Mouse (Mus musculus): ENCODE measurements around the gene Batf3.
A peak's percentile ranks its signal among the peaks of the same experiment; 100 is the strongest.

Gene Batf3

DNA sequence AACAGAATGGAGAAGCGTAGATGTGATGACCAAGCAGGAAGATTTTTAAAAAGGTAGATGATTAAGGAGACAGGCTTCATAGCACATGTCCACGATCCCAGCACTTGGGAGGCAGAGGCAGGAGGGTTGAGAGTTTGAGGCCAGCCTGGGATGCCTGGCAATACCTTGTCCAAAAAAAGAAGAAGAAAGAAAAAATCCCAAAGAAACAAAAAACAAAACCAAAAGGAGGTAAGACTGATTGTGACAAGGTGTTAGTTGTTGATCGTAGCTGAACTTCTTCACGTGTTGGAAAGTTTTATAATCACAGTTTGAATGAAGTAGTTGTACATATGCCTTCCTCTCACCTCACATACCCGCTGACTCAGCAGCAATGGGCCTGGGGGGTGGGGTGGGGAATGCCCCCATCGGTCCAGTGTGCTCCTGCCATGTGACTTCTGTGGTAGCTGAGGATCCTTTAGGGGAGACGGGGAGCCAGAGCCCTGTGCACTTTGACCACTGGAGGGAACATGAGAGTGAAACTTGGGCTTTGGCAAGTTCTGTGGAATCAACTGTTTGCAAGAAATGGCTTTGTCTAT, 11.3 kb upstream of the Batf3 start:
- DNase-seq (ENCODE audit: low spot score in 2 of 2): no peak

DNA sequence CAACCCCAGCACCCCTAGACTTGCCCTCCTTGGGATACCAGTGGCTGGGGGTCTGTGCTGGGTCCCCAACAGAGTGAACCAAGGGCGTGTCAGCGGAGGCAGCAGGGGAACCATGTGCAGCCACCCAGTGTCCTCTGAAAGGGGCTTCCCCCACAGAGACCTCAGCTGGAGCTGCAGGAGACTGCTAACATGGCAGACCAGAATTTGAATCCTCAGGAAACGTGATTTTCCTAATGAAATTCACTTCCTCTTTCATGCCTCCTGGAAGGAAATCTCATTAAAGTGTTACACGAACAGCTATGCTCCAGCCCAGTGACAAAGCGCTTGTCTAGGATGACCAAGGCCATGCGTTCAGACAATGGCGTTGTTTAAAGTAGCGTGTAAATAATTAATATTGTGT, 10.7 kb upstream of the Batf3 start:
- DNase-seq (ENCODE audit: low spot score in 2 of 2): no peak

GRCm38 (mm10) chr1:191087955-191088354, 9.7 kb upstream of the Batf3 start:
- no peak for DNase-seq (ENCODE audit: low spot score in 2 of 2)

DNA sequence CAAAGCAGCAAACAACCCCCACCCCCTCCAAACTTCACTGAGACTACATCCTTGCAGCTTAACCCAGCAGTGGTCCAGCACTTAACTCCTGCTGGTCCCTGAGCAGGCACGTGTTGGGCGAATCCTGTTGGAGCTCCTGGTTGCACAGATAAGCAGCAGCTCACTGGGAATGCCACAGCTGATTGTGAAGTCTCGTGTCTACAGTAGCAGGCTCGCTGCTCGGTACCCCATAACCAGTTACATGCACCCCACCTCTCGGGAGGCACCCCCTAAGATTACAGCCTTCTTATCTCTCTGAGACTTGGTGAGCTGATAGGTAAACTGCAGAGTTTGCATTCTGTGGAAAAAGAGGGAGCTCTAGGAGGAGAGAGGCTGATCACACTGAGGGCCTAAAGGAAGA, 8.3 kb upstream of the Batf3 start:
- no peak for DNase-seq (ENCODE audit: low spot score in 2 of 2)

DNA sequence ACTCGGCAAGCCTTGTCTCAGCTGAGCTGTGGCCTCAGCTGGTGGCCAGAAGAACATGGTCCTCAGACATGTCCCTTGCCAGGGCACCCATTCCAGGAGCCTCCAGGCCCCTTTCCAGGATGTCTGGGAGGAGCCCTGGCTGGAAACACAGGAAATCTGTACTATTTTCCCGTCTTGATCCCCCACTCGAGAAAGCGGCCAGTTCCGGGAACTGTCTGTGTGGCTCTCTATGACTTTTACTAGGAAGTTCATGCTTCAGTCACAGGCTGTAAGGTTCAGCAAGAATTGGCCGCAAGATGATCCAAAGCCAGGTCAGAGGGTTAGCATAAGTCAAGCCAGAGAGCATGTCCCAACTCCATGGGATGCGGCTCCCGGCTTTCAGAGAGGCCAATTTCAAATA, 5.6 kb upstream of the Batf3 start:
- no peak for DNase-seq (ENCODE audit: low spot score in 2 of 2)

- DNase-seq (ENCODE audit: low spot score in 2 of 2): no peak
Measured at GRCm38 (mm10) chr1:191093578-191093977, 4.1 kb upstream of the Batf3 start.

DNA sequence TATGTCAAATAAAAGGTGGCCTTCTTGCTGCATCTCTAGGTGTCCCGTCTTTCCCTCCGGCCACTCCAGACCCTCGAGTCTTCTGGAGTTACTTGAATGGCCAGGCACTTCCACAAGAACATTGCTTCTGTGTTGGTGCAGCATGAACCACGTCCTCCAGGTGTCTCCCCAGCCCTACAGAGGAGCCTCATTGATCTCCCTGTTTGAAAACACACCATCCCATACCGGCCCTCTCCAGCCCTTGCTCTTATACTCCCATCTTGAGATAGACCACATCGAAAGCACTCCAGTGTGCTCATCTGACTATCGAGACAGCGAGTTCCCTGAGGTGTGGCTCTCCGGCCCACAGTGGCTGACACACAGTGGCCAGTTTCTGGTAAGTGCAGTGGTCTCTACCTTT, 2.6 kb upstream of the Batf3 start:
- DNase-seq (ENCODE audit: low spot score in 2 of 2): no peak

GRCm38 (mm10) chr1:191096871-191097681, 571 bp upstream of the Batf3 start:
- no peak for DNase-seq (ENCODE audit: low spot score in 2 of 2)

DNA sequence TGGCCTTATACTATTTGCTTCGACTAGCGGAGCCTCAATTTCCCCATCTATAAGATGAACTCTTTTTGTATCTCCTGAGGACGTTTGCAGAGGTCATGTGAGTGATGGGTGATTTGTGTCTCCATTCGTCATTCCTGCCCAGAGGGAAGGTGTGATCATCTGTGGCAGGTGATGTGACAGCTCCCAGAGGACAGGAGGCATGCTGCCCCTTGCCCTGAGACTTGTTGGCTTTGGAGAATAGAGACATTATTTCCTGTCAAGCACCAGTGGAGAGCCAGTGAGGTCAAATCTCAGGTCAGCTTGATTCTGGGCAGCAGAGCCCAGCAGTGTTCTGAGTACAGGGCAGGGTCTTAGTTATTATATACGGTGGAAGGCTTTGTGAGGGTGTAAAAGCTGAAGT, 1.5 kb downstream of the Batf3 start:
- no peak for DNase-seq (ENCODE audit: low spot score in 2 of 2)

GRCm38 (mm10) chr1:191099772-191100291, 2.2 kb downstream of the Batf3 start:
- no peak for DNase-seq (ENCODE audit: low spot score in 2 of 2)

- no peak for DNase-seq (ENCODE audit: low spot score in 2 of 2)
Measured at GRCm38 (mm10) chr1:191102730-191103370, 5.2 kb downstream of the Batf3 start.

DNA sequence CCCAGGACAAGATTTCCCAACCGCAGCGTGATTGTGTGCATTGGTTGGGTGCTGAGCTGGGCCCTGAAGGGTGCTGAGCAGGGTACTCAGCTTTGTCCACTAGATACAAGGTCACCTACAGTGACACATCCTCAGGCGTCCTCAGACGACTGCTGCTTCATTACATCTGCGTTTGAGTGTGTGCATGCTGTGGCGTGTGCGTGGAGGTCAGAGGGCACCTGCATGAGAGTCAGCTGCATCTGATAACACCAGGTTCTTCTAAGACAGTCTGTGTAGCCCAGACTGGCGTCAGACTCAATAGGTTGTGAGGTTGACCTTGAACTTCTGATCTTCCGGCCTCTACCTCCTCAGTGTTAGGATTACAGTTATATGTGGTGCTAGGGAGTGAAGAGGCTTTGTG, 7.6 kb downstream of the Batf3 start:
- no peak for DNase-seq (ENCODE audit: low spot score in 2 of 2)

DNA sequence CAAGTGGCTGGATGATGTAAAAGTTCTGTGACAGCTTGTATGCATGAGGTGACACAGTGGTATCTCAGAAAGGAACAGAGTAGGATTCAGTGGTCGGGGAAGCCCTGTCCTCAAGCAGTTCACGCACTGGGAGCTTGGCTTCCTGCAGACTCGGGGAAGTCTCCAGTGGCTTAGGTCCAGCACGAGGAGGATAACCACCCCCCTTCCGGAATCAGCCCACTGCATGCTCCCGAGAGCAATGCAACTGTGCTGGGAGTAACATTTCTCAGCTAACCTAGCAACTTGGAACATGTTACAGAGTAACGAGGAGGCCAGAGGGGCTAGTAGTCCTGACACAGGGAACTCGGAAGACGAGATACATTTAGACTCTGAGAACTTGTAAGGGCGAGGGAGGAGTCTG, 9.7 kb downstream of the Batf3 start:
- DNase-seq (ENCODE audit: low spot score in 2 of 2): no peak

- DNase-seq (ENCODE audit: low spot score in 2 of 2): no peak
Measured at GRCm38 (mm10) chr1:191109907-191110306, 12.3 kb downstream of the Batf3 start.

- DNase-seq (ENCODE audit: low spot score in 2 of 2): no peak
Measured at GRCm38 (mm10) chr1:191111146-191111545, 13.5 kb downstream of the Batf3 start.

GRCm38 (mm10) chr1:191114868-191115267, 17.2 kb downstream of the Batf3 start:
- no peak for DNase-seq (ENCODE audit: low spot score in 2 of 2)

DNA sequence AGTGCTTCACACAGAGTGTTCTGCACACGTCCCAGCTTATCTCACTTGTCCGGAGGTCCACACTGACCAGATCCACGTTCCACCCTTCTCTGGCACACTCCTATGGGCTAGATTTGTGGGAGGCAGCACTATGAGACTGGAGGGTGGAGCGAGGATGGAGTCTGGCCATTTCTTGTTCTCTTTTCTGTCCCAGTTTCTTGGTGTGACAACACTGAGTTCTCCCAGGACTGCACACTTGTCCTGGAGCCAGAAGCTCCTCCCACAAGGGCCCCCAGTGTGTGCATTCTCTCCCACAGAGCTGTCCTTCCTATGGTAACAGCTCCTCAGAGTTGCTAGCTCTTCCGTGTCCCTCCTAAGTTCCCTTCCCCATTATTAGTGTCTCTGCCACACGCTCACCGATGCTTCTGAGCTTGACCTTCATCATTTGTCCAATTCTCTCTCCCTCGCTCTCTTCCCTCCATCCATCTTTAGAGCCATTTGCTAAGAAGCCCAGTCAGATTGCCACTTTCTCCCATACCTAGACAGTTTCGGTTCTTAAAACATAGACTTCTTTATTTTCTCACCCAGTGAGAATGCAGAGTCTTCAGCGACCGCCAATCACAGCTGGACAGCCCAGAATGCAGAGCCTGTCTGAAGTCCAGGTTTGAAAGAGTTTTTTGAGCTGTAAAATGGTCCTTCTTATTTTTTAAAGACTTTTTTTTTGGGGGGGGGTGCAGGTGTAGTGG, 18.0 kb downstream of the Batf3 start:
- no peak for DNase-seq (ENCODE audit: low spot score in 2 of 2)

DNA sequence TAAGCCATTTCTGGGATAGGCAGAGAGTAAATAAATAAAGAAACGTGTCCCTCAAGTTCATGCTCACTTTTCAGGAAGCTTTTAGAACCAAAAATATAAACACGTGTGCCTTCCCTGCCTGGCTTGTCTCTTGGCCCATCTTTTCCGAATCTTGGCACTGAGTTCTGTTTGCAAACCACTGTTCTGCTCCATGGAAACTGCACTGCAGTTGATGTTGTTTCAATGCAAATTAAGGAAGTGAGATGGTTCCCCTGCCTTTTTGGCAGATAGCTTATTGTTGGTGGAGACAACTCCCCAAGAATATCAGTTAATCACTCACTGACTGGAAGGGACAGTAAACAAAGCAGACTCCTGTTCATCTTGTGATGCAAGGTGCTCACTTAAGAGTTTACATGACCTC, 25.1 kb downstream of the Batf3 start:
- DNase-seq (ENCODE audit: low spot score in 2 of 2): no peak

DNA sequence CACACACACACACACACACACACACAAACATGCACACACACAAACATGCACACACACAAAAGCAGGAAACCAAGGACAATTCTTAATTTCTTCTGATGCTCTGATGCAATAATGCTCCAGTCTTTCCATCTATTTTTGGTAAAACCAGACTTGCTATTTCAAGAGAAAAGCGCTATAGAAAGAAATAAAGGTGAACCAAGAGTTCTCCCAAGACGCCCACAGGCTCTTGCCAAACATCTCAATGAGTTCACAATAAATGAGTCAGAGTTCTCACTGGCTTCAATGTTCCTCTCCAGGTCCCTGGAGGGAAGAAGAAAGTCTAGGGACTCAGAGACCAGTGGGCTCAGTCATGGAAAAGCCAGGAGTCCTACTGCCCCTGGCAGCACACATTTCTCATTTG, 26.0 kb downstream of the Batf3 start:
- DNase-seq (ENCODE audit: low spot score in 2 of 2): no peak

DNA sequence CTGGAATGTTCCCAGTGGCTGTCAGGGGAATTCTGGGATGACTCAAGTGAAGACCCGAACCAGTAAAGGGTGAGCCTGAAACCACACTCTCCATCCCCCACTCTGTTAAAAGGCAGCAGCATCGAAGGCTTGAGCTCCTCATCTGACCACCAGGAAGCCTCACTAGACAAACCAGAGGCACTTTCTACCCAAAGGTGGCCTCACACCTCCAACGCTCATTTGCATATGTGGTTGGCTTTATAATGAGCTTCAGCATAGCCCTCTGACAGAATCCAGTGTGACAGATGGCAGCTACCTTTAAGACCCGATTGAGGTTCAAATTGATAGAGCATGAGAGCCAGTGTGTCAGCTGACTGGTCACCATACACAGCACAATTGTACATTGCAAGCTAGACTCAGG, 26.6 kb downstream of the Batf3 start:
- no peak for DNase-seq (ENCODE audit: low spot score in 2 of 2)

GRCm38 (mm10) chr1:191125811-191126638, 28.4 kb downstream of the Batf3 start:
- peak; percentile 72 to 87 for DNase-seq (ENCODE audit: low spot score in 2 of 2)

Data from spleen, postnatal 4 days (tissue).